Mouse (Mus musculus) neural tube, embryonic 14.5 days (tissue): ENCODE results near the gene Cd248. TPM values are rescaled to one million over a fixed set of nuclear protein-coding genes. Genes with fewer than 3 reads are reported as not detected.

ENCODE experiments used
- ATAC-seq: fragments of 200-750 bp; cut with Nextera tagmentation; 2 replicates; pipeline ENCODE4 v1.8.0; 2017; ENCODE audit warnings: low read depth, mild to moderate bottlenecking, moderate TSS enrichment, moderate library complexity
- H3K27ac ChIP-seq: fragments of 300-500 bp; sonication (generic); 2 replicates; pipeline ENCODE4 v1.5.1; 2014; ENCODE audit warnings: low read depth, mild to moderate bottlenecking, control low read depth, low read length, moderate library complexity, mixed read lengths
- H3K27me3 ChIP-seq: fragments of 300-500 bp; sonication (generic); 2 replicates; pipeline ENCODE4 v1.6.1; 2014; ENCODE audit warnings: low read length; ENCODE audit not compliant: control insufficient read depth, insufficient read depth
- H3K36me3 ChIP-seq: fragments of 300-500 bp; sonication (generic); 2 replicates; pipeline ENCODE4 v1.6.1; 2014; ENCODE audit warnings: low read length, mixed read lengths; ENCODE audit not compliant: control insufficient read depth, insufficient read depth
- H3K4me1 ChIP-seq: fragments of 300-500 bp; sonication (generic); 2 replicates; pipeline ENCODE4 v1.6.1; 2014; ENCODE audit warnings: low read length; ENCODE audit not compliant: control insufficient read depth, insufficient read depth
- H3K4me2 ChIP-seq: fragments of 300-500 bp; sonication (generic); 2 replicates; pipeline ENCODE4 v1.6.1; 2014; ENCODE audit warnings: mild to moderate bottlenecking, low read depth, low read length, control low read depth
- H3K4me3 ChIP-seq: fragments of 300-500 bp; sonication (generic); 2 replicates; pipeline ENCODE4 v1.5.1; 2014; ENCODE audit warnings: low read depth, low read length, control low read depth, mixed read lengths
- H3K9ac ChIP-seq: fragments of 300-500 bp; sonication (generic); replicated peaks from 2 replicates; pipeline ENCODE4 v1.6.1; 2014; ENCODE audit warnings: low read depth, mild to moderate bottlenecking, control low read depth, low read length, mixed read lengths
- H3K9me3 ChIP-seq: fragments of 300-500 bp; sonication (generic); 2 replicates; pipeline ENCODE4 v1.6.1; 2016; ENCODE audit warnings: low read length; ENCODE audit not compliant: control insufficient read depth
- WGBS: fragments of 180-500 bp; shearing (Covaris S2); extraction: QIAGEN DNeasy Blood & Tissue Kit; methylation state at CpG from one replicate; pipeline ENCODE4 v1.1.7; 2014; 5-methylcytosine and 5-hydroxymethylcytosine counted together
- polyA plus RNA-seq: library from polyadenylated mRNA; unstranded; fragments of >200 nt; fragmentation: Nextera tagmentation; extraction: Ambion mirVana; gene quantifications from 2 replicates; pipeline ENCODE4 v1.2.1, GENCODE M21; 2014

Gene Cd248
- polyA plus RNA-seq, 1 experiment from 2014 or later: 6.3 TPM

DNA sequence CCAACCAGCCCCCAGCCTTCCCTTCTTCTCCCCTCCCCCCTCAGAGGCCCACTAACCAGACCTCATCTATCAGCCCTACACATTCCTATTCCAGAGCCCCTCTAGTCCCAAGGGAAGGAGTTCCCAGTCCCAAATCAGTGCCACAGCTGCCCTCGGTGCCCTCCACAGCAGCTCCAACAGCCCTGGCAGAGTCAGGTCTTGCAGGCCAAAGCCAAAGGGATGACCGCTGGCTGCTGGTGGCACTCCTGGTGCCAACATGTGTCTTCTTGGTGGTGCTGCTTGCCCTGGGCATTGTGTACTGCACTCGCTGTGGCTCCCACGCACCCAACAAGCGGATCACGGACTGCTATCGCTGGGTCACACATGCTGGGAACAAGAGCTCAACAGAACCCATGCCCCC lies 2.1 kb downstream of the Cd248 start:
- no peak for ATAC-seq
- peaks cover 28% of the 10 kb centered on the region for H3K4me1 ChIP-seq
- 0 out of 2 replicates have a peak overlapping the region, but pooled peaks have one; percentile 57 for H3K4me2 ChIP-seq
- 85% methylated on average over 7 of the region's 7 CpGs for WGBS
- no peak overlapping the region for H3K27ac ChIP-seq
- H3K4me3 ChIP-seq: no peak overlapping the region
- H3K27me3 ChIP-seq: peaks cover 18% of the 10 kb centered on the region
- no peaks in the 10 kb centered on the region for H3K9me3 ChIP-seq
- H3K9ac ChIP-seq: no peak overlapping the region
- H3K36me3 ChIP-seq: no peaks in the 10 kb centered on the region

DNA sequence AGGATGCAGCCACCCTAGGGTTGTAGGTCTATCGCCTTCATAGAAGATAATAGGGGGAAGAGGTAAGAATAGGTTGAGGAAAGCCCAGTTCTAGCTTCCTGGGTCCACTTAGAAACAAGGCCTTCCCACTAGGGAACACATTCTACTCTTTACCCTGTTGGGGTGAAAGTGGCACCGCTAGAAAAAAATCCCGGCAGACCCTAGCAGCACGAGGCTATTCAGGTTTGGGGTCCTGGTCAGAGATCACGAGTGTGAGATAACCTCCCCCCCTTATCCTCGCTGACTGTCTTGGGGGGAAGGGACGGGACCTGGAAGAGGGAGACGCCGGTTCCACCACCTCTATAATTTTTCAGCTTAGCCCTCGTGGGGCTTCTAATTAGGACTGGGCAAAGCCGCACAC lies 3.2 kb downstream of the Cd248 start:
- no peak for ATAC-seq
- Histone ChIP-seq H3K27ac (peak overlapping the region; percentile 61), H3K36me3 (no peaks in the 10 kb centered on the region), H3K4me1 (peaks cover 28% of the 10 kb centered on the region), H3K4me2 (peak overlapping the region; percentile 61), H3K9ac (peak overlapping the region; percentile 49), H3K4me3 (peak overlapping the region; percentile 36), H3K27me3 (peaks cover 20% of the 10 kb centered on the region), H3K9me3 (no peaks in the 10 kb centered on the region)
- WGBS: 6% methylated on average over 11 of the region's 11 CpGs

DNA sequence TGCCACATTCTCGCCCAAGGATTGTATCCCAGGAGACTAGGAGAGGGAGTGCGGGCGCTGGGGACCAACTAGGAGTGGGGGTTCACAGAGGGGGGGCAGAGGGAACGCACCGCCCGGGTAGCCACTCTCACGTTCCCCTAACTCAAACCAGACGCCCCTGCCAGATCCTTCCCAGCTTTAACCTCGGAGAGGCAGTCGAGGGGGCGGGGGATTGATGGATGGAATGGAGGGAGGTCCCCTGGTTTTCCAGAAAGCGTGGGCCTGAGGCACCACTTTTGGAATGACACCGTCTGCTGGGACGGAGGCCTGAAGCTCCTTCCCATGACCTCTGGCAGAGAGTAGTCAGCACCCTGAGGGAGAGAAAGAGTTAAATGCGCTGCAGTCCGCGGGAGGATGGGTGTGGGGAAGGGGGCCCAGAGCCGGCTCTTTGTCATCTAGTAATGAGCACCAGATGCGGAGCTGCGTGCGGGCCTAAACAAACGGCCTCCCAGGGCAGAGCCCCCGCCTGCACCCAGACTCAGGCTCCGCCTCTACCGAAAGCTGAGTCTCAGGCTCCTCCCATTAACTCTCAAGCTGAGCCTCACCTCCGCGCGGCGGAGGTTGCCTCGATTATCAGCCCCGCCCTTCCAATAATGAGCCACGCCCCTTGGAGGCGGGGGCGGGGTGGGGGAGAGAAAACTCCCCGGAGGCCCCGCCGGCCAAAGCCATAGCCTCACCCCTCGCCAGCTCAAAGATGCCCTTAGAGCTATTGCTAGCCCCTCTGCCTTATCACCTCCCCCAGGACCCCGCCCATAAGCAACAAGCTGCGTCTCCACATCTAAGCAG lies 3.9 kb downstream of the Cd248 start:
- H3K27me3 ChIP-seq: peaks cover 20% of the 10 kb centered on the region
- peak overlapping the region; percentile 61 for H3K27ac ChIP-seq
- WGBS: under 1% methylated on average over 40 of the region's 40 CpGs
- peak overlapping the region; percentile 61 for H3K4me2 ChIP-seq
- H3K4me1 ChIP-seq: peaks cover 28% of the 10 kb centered on the region
- no peaks in the 10 kb centered on the region for H3K36me3 ChIP-seq
- peak overlapping the region; percentile 36 for H3K4me3 ChIP-seq
- peak; percentile 74 for ATAC-seq
- no peaks in the 10 kb centered on the region for H3K9me3 ChIP-seq
- peak overlapping the region; percentile 49 for H3K9ac ChIP-seq

DNA sequence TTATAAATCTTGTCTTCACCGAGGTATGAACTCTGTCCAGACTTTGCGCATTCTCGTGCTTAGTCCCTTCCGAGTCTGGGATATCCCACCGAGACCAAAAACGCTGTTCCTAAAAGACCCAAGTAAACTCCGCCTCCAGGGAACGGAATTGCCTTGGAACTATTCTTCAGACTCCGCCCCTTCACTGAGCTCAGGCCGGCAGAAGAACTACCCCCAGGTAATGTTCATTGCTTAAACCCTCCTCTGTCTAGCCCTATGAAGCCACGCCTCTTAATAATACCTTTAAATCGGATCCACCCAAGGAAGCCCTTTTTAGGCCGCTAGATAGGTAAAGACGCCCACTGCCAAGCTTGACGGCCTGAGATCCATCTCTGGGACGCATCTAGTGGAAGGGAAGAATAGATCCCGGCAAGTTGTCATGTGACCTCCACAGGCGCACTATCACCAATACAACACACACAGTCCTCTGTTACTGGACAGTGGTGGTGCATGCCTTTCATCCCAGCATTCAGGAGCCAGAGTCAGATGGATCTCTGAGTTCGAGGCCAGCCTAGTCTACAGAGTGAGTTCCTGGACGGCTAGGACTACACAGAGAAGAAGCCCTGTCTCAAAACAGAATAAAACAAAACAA lies 4.6 kb downstream of the Cd248 start:
- H3K27me3 ChIP-seq: peaks cover 14% of the 10 kb centered on the region
- WGBS: 3% methylated on average over 20 of the region's 20 CpGs
- peak overlapping the region; percentile 36 for H3K4me3 ChIP-seq
- H3K4me1 ChIP-seq: peaks cover 25% of the 10 kb centered on the region
- no peak overlapping the region for H3K27ac ChIP-seq
- no peak overlapping the region for H3K9ac ChIP-seq
- H3K4me2 ChIP-seq: peak overlapping the region; percentile 61
- no peaks in the 10 kb centered on the region for H3K9me3 ChIP-seq
- ATAC-seq: 0 out of 2 replicates have a peak, but pooled peaks have one; percentile 2
- no peaks in the 10 kb centered on the region for H3K36me3 ChIP-seq

DNA sequence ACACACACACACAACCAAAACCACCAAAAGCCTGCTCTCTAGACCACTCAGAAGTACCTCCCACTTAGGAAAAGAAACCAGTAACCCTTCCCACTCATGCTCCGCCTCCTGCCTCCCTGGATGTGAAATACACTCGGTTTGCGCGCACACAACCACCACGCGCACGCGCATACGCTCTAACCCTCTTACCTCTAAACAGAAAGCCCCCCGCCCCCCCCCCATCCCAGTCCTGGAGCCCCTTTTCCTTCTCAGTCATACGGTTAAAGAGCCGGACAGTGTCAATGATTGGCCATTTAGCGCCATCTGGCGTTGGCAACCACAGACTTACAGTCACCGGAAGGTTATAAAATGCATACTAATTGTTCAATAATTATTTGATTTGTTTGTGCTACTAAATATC lies 5.2 kb downstream of the Cd248 start:
- no peak for ATAC-seq
- Histone ChIP-seq H3K4me1 (peaks cover 20% of the 10 kb centered on the region), H3K4me2 (peak overlapping the region; percentile 61; the same call in 1 of the 2 replicates), H3K9ac (no peak overlapping the region), H3K4me3 (0 out of 2 replicates have a peak overlapping the region, but pooled peaks have one; percentile 14), H3K9me3 (no peaks in the 10 kb centered on the region), H3K27me3 (peaks cover 12% of the 10 kb centered on the region), H3K36me3 (no peaks in the 10 kb centered on the region), H3K27ac (no peak overlapping the region)
- 2% methylated on average over 15 of the region's 15 CpGs for WGBS

DNA sequence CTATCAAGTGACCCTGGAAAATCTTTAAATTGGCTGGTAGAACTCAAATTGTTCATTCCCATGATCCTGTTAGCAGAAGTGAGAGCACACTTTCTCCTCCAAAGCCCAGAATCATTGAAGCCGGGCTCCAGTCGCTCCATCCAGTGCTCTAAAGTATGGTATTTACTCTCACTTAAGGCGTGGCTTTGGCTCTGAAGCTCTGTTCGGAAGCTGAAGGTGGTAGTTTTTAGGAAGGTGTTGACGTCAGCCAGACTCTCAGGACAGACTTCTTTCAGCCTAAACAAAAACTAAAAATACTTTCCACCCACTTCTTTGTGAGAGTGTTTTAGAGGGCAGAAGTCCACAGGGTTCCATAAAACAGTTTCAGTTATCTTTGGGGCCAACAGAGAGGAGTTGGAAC lies 5.6 kb downstream of the Cd248 start:
- no peak for ATAC-seq

DNA sequence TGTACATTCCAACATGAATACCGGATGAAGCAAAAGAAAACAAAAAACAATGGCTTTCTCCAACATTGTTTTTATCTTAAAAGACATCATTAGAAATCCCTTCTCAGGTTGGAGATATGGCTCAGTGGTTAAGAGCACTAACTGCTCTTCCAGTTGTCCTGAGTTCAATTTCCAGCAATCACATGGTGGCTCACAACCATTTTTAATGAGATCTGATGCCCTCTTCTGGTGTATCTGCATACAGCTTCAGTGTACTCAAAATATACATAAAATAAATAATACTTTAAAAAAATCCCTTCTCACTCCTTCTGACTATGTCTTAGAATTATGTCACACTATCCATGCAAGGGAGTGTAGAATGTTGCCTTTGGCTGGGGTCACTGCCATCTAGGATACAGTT lies 11.4 kb downstream of the Cd248 start:
- no peak overlapping the region for H3K4me3 ChIP-seq
- no peaks in the 10 kb centered on the region for H3K9me3 ChIP-seq
- H3K36me3 ChIP-seq: no peaks in the 10 kb centered on the region
- no peak for ATAC-seq
- no peak overlapping the region for H3K27ac ChIP-seq
- WGBS: 91% methylated on average over 1 of the region's 1 CpGs
- H3K4me2 ChIP-seq: no peak overlapping the region
- peaks cover 29% of the 10 kb centered on the region for H3K27me3 ChIP-seq
- no peak overlapping the region for H3K9ac ChIP-seq
- no peaks in the 10 kb centered on the region for H3K4me1 ChIP-seq

More for the DNA sequence above, 5.6 kb downstream of the Cd248 start:
- H3K27ac ChIP-seq: no peak overlapping the region
- H3K36me3 ChIP-seq: no peaks in the 10 kb centered on the region
- H3K4me1 ChIP-seq: peaks cover 15% of the 10 kb centered on the region
- no peaks in the 10 kb centered on the region for H3K9me3 ChIP-seq
- 43% methylated on average over 5 of the region's 5 CpGs for WGBS
- H3K27me3 ChIP-seq: peaks cover 8% of the 10 kb centered on the region; the same call in 1 of the 2 replicates
- H3K4me3 ChIP-seq: no peak overlapping the region
- no peak overlapping the region for H3K4me2 ChIP-seq
- H3K9ac ChIP-seq: no peak overlapping the region

DNA sequence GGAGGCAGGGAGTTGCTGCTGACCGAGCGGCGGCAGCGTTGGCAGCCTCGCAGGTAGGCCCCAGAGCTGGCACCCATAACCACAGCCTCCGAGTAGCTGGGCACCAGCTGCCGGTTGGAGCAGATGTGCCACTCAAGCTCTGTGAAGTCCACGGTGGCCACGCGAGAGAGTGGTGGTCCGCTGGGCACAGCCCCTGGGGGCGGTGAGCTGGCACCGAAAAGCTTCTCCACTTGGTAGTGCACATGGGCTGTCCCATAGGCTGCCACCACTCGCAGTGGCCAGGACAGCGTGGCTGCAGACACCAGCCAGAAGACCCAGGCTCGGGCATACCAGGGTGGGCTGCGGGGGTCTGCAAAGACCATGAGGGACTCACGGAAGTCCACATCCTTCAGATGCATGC lies 14.1 kb downstream of the Cd248 start:
- H3K4me2 ChIP-seq: no peak overlapping the region
- H3K36me3 ChIP-seq: no peaks in the 10 kb centered on the region
- H3K27ac ChIP-seq: no peak overlapping the region
- H3K9ac ChIP-seq: no peak overlapping the region
- H3K27me3 ChIP-seq: peaks cover 41% of the 10 kb centered on the region
- no peak for ATAC-seq
- H3K4me3 ChIP-seq: no peak overlapping the region
- WGBS: 70% methylated on average over 18 of the region's 18 CpGs
- no peaks in the 10 kb centered on the region for H3K9me3 ChIP-seq
- no peaks in the 10 kb centered on the region for H3K4me1 ChIP-seq

DNA sequence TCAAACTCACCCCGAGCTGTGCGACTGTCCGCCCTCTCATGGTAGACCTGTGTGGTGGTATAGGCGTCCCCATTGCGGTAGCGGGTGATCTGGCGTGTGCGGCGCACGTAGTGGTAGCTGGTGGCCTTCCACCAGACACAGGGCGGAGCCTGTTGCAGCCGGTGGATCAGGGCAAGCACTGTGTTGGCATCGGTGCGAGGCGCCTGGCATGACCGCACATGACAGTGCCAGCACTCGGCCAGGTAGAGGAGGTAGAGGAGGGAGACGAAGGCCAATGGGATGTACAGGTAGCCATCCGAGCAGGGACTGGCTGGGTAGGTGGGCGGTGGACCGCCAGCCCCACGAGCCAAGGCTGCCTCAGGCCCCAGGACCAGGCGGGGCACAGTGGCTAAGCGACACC lies 14.7 kb downstream of the Cd248 start:
- no peak overlapping the region for H3K27ac ChIP-seq
- peaks cover 41% of the 10 kb centered on the region for H3K27me3 ChIP-seq
- no peak overlapping the region for H3K4me2 ChIP-seq
- ATAC-seq: no peak
- no peak overlapping the region for H3K9ac ChIP-seq
- H3K4me3 ChIP-seq: no peak overlapping the region
- no peaks in the 10 kb centered on the region for H3K36me3 ChIP-seq
- 73% methylated on average over 24 of the region's 24 CpGs for WGBS
- no peaks in the 10 kb centered on the region for H3K9me3 ChIP-seq
- peaks cover 4% of the 10 kb centered on the region; the same call in 1 of the 2 replicates for H3K4me1 ChIP-seq
